Mouse (Mus musculus): ENCODE data around the gene Hipk3.

The Hipk3 gene

GRCm38 (mm10) chr2:104493951-104494800 is at the start of gene Hipk3:
Gene Hipk3, minus strand, starts transcription at chr2:104494446.
- peak; percentile 63 for DNase-seq (ENCODE audit: low read depth)

- DNase-seq (ENCODE audit: low read depth), result no peak
These were observed 46.0 kb upstream of the Hipk3 start for GRCm38 (mm10) chr2:104540286-104540685.

DNA sequence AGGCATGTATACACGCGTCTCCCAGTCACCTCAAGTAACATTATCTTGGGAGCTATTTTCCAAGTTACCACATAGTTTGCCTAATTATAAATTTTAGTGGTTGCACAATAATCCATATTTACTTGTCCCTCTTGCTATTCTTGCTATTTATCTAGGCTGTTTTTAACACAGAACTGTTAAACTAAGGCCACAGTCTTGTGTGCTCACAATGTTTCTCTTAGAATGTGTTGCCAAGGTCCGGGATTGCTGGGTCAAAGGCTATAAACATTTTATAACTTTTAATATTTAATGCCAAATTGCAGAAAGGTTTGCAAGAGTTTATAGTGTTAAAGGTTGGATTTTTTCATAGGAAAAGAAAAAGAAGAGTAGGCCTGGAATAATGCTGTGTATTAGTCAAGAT is 40.5 kb upstream of the Hipk3 start:
- no peak for DNase-seq (ENCODE audit: low read depth)

DNA sequence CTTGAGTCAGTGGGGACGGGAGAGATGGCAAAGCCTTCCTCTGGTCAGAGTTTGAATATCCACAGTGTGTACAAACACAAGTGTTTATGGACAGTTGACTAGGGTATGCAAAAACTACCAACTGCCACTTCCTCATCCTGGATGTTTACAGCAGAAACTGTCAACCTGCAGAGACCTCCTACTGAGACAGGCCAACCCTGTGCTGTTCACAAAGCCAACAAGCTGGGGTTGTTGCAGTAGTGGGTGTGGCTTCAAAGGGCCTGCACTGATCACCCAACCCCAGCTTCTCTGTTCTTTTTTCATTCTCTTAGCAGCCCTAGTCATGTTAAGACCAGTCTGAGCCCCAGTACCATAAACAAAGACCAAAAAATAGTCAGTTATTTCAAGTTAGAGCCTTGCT is 38.3 kb upstream of the Hipk3 start:
- DNase-seq (ENCODE audit: low read depth), result no peak

DNA sequence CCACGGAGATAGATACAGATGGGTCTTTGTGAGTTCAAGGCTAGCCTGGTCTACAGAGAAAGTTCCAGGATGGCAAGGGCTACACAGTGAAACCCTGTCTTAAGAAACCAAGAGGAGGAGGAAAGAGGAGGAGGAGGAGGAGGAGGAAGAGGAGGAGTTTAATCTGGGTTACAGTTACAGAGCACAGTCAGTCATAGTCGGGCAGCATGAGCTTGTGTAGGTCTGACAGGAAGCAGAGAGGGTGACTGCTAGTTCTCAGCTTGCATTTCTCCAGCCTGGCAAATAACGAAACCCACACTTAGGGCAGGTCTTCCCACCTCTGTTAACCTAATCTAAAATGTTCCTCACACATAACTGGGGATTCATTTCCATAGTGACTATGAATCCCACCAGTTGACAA is 32.3 kb upstream of the Hipk3 start:
- no peak for DNase-seq (ENCODE audit: low read depth)

DNA sequence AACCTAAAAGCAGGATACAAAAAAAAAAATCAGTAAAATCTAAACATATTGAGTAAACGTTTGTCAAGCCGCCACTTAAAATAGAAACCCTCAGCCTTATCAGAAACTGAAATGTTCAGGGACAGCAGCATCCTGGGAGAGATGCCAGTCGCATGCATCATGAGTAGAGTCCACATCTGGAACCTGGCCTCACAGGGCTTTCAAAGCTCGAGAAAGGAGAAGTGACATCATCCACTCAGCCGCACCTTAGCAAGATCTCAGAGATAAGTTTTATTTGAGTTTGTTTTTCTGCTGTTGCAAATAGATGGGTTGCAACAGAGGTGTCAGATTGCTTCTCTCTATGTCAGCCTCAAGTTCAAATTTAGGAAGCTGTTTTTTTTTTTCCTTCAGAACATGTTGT is 31.3 kb upstream of the Hipk3 start:
- no peak for DNase-seq (ENCODE audit: low read depth)

- DNase-seq (ENCODE audit: low read depth), result no peak
These were observed 17.4 kb upstream of the Hipk3 start for GRCm38 (mm10) chr2:104511622-104512021.

DNA sequence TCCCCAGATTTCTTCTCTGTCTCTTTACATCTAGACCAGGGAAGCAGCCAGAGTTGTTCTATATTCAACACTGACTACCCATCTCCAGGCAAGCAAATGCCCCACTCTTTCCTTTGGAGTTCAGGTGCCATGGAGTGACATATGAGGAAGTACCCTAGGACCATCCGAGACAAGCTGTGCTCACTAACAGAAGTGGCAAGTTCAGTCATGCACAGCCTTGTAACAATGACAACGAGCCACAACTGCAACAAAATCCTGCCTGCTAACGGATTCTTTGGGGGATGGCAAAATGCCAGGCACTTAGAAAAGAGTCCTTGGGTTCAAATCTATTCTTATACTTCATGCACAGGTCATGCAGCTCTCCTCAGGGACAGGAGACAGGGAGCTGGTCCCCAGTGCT is 8.1 kb upstream of the Hipk3 start:
- no peak for DNase-seq (ENCODE audit: low read depth)

DNA sequence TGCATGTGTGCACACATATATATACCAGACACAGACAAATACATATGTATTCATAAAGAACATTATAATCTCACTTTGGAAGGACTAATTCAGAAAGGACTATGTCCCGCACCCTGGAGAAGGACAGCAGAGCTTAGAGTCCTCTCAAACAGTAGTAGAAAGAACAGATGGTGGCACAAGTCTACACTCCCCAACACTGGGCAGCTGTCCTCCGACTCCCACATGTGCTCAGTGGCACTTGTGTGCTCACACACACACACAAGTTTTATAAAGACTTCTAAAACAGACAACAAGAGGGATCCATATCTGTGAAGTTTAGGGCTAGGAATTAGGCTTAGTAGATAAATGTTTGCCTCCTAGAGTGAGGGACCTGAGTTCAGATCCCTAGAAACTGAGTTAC is 6.8 kb upstream of the Hipk3 start:
- no peak for DNase-seq (ENCODE audit: low read depth)

DNA sequence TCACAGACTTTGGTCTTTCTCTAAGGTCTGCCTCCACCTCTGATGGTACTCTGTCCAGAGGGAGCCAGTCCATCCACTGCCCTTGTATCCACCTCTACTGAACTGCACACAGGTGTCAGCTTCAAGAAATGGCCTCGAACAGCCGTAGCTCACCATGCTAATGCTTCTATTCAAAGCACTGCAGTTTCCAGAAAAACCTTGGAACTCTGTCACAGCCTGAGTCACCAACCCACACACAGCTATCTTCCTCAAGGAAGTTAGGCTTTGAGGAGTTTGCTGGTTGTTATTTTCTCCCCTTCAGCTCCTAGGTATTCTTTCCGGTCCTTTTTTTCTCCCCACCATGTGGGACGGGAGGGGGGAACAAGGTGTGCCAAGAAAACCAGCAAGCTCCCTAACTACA is 3.5 kb upstream of the Hipk3 start:
- DNase-seq (ENCODE audit: low read depth), result no peak

GRCm38 (mm10) chr2:104497231-104497630 is 3.0 kb upstream of the Hipk3 start:
- no peak for DNase-seq (ENCODE audit: low read depth)

DNA sequence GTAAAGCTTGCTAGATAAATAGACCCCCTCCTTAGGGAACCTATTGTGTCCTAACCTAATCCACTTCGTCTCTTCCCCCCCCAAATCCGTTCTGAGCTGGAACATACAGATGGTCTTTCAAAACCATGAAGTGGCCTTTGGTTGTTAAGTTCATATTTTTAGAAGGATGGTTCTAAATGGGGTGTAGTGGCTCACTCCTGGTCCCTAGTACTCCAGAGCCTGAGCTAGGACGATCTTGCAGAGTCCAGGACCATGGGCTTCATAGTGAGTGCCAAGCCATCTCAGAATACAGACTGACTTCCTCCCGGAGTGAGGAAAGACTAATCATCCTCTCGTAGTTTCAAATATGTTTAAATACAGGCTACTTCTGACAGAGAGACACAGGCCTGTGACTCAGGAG is 2.0 kb upstream of the Hipk3 start:
- no peak for DNase-seq (ENCODE audit: low read depth)

GRCm38 (mm10) chr2:104494801-104495185 is 547 bp upstream of the Hipk3 start:
- peak; percentile 13 for DNase-seq (ENCODE audit: low read depth)

DNA sequence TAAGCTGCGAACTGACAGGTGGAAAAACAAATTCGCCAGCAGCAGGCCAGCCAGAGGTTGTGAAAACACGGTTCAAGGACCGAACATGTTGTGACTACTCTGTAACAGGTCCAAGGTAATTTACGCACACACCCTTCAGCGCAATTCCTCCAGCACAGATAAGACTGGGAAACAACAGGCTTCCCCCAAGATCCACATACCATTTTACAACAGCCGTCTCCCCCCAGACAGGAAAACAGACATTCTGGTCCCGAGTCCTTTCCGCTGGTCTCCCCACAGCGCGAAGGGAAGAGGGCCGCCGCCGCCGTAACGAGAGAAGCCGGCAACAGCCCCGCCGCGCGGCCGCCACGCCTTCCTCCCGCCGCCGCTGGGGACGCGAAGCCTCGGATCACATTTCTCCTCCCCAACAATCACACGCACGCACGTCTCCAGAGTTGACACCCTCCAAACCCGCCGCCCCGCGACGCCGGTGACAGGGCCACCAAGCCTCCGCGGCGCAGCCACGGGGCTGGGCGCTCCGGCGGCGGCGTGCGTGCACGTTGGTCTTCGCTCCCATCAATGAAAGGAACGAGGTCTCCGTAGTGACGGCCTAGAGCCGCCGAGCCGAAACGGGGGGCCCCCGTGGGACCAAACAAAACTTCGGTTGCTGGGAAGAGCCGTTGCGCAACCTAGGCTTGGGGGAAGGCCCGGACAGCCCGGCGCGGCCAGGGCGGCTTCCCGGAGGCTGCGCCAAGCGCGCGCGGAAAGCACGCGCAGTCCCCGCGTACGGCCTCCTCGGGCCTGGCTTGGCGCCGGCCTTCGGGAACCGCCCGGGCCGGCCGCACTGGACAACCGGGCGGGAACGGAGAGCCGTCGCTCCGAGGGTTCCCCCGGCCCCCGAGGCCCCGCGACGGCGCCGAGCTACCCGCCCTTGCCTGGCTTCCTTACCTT is 960 bp downstream of the Hipk3 start:
- peak; percentile 65 for DNase-seq (ENCODE audit: low read depth)

DNA sequence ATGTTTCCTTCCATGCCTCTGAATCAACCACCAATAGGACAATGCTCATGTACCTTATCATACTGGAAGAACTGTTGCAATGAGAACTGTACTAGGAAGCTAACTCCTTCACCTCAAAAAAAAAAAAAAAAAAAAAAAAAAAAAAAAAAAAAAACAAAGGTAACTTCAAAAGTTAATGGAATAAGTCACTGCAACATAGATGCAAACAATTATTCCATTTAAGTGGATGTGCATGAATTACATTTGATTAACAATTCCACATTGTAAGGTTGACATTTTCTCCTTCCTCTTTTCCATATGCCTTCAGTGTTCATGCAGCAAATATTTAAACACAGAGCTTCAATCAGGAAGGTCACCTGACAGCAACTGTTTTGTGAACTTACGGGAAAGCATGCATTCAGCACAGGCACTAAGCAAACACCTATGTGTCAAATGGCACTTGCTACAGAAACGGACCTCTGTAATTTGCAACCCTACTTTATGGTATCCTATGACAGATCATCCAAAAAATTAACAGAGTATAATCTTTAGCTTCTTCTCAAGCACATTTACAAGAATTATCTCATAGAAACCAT is 2.9 kb downstream of the Hipk3 start:
- peak; percentile 9 for DNase-seq (ENCODE audit: low read depth)

DNA sequence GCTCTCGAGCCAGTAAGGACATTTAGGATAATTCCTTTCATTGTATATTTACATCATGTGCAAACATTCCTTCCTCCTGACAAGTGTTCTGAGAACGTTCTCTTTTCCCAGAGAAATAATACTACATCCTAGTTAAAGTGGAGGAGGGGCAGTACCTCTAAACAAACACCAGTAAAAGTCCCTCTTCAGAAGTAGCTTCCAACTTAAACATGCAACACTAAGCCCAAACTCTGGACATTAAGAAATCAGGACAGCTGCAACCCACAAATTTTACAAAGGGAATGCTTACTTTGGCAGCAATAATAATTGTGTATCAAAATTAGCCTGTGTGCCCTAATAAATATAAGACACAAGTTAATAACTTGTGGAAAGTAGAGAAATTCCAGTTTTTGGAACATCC is 3.5 kb downstream of the Hipk3 start:
- no peak for DNase-seq (ENCODE audit: low read depth)

- DNase-seq (ENCODE audit: low read depth), result no peak
These were observed 4.4 kb downstream of the Hipk3 start for GRCm38 (mm10) chr2:104489851-104490250.

GRCm38 (mm10) chr2:104484438-104484837 is 9.8 kb downstream of the Hipk3 start:
- no peak for DNase-seq (ENCODE audit: low read depth)

DNA sequence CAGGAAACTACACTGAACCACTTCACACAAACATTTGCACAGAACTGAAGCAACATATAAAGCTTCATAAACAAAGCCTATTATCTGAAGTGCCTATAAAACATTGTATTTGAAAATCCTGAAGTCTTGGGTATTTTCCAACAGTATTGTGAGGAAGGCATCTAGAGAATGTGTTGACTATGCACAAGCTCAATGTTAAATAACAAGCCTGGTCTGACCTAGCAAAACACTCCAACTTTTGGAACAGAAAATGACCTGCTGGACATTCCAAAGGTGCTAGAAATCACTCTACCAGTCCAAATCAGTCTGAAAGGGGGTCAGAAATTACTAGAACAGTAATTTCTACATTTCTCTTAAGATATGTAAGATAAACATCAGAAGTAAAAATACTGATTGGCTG is 12.1 kb downstream of the Hipk3 start:
- DNase-seq (ENCODE audit: low read depth), result no peak

DNA sequence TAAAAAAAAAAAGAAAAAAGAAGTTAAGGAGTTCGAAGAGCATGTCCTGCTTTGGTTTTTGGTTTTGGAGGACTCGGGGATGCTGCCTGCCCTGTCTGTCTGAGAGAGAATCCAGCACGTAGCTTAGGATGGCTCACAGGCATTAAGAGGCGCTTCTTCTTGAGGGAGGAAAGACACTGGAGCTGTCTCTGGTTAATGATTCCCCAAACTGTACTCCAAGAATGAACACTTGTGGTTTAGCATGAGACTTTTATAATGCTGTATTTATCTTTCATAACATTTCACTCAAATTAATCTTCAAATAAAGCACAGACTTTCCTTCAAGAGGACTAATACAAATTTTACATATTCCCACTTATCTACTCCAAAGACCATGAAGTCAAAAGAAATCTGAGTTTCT is 15.2 kb downstream of the Hipk3 start:
- no peak for DNase-seq (ENCODE audit: low read depth)

DNA sequence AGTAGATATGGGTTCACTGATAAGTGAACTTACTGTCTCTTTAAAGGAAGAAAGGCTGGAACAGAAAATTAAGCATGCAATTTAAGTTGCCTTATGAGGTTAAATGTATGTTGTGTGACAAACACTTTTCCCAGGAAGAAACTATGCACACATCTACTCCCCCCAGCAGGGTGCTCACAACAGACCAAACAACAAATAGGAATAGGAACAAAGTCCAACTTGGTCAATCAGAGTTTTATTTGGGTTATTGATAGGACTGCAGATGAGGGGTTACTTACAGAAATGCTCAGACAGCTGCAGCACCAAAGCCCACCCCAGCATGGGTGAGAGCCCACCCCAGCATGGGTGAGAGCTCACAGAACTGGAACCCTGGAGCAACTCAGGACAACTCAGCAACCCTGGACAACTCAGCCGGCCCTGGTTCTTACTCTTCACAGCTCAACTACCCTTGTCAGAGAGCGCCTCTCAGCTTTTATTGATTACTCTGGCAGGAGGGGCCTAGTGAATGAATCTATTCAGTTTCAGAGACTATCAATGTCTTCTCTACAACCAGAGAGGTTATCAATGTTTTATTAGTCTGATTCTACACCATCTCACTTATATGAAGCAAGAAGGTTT is 16.7 kb downstream of the Hipk3 start:
- no peak for DNase-seq (ENCODE audit: low read depth)

- no peak for DNase-seq (ENCODE audit: low read depth)
These were observed 22.2 kb downstream of the Hipk3 start for GRCm38 (mm10) chr2:104472056-104472455.

Data from c-Kit-positive CD71-positive TER-119-negative erythroid progenitor cells, embryonic 14.5 days (primary cell).